Mouse (Mus musculus) kidney, postnatal 0 days (tissue): ENCODE data around the gene B3gnt9. TPM values are rescaled to one million over a fixed set of nuclear protein-coding genes. Genes with fewer than 3 reads are reported as not detected.

Experiments used
- ATAC-seq: fragments of 200-750 bp; cut with Nextera tagmentation; replicated peaks from 2 replicates; pipeline ENCODE4 v1.8.0; 2017; ENCODE audit warnings: low read depth, moderate number of reproducible peaks, moderate TSS enrichment, moderate library complexity; ENCODE audit not compliant: low FRiP score
- DNase-seq: peaks from one replicate; pipeline ENCODE4 v3.0.0-alpha.2; 2016; ENCODE audit warnings: low spot score
- H3K27ac ChIP-seq: fragments of 300-500 bp; sonication (generic); 2 replicates; pipeline ENCODE4 v1.5.1; 2014; ENCODE audit warnings: mild to moderate bottlenecking
- H3K27me3 ChIP-seq: fragments of 300-500 bp; sonication (generic); 2 replicates; pipeline ENCODE4 v1.6.1; 2014; ENCODE audit warnings: low read length, mixed read lengths; ENCODE audit not compliant: insufficient read depth
- H3K36me3 ChIP-seq: fragments of 300-500 bp; sonication (generic); 2 replicates; pipeline ENCODE4 v1.6.1; 2014; ENCODE audit warnings: low read length, mixed read lengths; ENCODE audit not compliant: insufficient read depth
- H3K4me1 ChIP-seq: fragments of 300-500 bp; sonication (generic); replicated peaks from 2 replicates; pipeline ENCODE4 v1.6.1; 2014; ENCODE audit warnings: antibody characterized with exemption, low read length, mixed read lengths; ENCODE audit not compliant: insufficient read depth
- H3K4me2 ChIP-seq: fragments of 300-500 bp; sonication (generic); 2 replicates; pipeline ENCODE4 v1.6.1; 2014; ENCODE audit warnings: mild to moderate bottlenecking, low read length, moderate library complexity, mixed read lengths
- H3K4me3 ChIP-seq: fragments of 300-500 bp; sonication (generic); replicated peaks from 2 replicates; pipeline ENCODE4 v1.5.1; 2014; ENCODE audit warnings: low read depth, low read length
- H3K9ac ChIP-seq: fragments of 300-500 bp; sonication (generic); 2 replicates; pipeline ENCODE4 v1.6.1; 2014; ENCODE audit warnings: low read depth, low read length
- H3K9me3 ChIP-seq: fragments of 300-500 bp; sonication (generic); replicated peaks from 2 replicates; pipeline ENCODE4 v1.6.1; 2016; ENCODE audit warnings: low read length, inconsistent platforms, mixed read lengths
- CTCF ChIP-seq: IDR thresholded peaks from 2 replicates; pipeline ENCODE4 v1.5.1; 2016; ENCODE audit warnings: antibody characterized with exemption, low read depth, mild to moderate bottlenecking, moderate library complexity
- WGBS: fragments of 180-500 bp; shearing (Covaris S2); extraction: QIAGEN DNeasy Blood & Tissue Kit; methylation state at CpG from one replicate; pipeline ENCODE4 v1.1.7; 2014; 5-methylcytosine and 5-hydroxymethylcytosine counted together
- polyA plus RNA-seq: library from polyadenylated mRNA; unstranded; fragments of >200 nt; fragmentation: Nextera tagmentation; extraction: Ambion mirVana; gene quantifications from 2 replicates; pipeline ENCODE4 v1.2.1, GENCODE M21; 2015

The B3gnt9 gene
- polyA plus RNA-seq, 1 experiment from 2014 or later, result 7.5 TPM

DNA sequence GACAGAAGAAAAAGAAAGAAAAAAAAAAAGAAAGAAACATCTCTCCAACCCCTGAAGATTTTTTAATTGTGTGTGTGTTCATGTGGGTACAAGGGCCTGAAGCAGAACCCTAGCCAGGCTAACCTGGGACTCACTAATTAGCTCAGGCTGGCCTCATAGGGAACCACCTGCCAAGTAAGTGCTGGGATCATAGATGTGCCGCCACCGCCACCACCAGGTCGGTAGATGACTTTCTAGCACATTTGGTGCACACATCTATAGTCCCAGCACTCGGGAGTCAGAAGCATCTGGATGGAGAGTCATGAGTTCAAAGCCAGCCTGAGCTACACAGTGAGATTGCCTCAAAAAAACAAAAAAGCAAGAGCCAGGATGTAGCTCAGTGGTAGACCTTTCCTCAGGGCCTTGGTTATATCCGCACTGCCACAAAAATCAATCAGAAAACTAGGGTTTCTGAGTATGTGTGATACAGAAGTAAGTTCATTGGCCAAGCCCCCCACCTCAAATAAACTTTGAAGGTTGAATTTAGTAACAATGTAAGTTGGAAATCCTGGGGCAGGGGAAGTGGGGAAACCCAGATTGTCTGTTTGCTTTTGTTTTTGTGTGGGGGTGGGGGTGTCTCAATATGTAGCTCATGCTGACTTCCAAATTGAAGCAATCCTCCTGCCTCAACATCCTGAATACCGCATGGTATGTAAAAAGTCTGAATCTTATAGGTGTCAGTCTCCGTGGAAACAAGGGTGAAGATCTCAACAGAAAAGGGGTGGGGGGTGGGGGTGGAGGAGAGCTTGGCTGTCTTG, 2.6 kb upstream of the B3gnt9 start:
- H3K4me1 ChIP-seq, result peaks cover 18% of the 10 kb centered on the region; the same call in 1 of the 2 replicates
- H3K36me3 ChIP-seq, result no peaks in the 10 kb centered on the region
- H3K4me3 ChIP-seq, result no peak overlapping the region
- H3K9ac ChIP-seq, result no peak overlapping the region
- TF ChIP-seq CTCF, result no peak
- H3K27me3 ChIP-seq, result 0 out of 2 replicates have a peak, but pooled peaks cover 8% of the 10 kb centered on the region
- H3K27ac ChIP-seq, result no peak overlapping the region
- no peak overlapping the region for H3K4me2 ChIP-seq
- WGBS, result 76% methylated on average over 7 of the region's 7 CpGs
- DNase-seq, result no peak
- no peaks in the 10 kb centered on the region for H3K9me3 ChIP-seq
- no peak for ATAC-seq

- TF ChIP-seq CTCF, result peak; percentile 89
- DNase-seq, result peak; percentile 92
These were observed 594 bp downstream of the B3gnt9 start for GRCm38 (mm10) chr8:105254152-105254965.

GRCm38 (mm10) chr8:105253766-105254151, 1.2 kb downstream of the B3gnt9 start:
- no peak for TF ChIP-seq CTCF
- no peaks in the 10 kb centered on the region for H3K9me3 ChIP-seq
- no peak overlapping the region for H3K27ac ChIP-seq
- no peak overlapping the region for H3K9ac ChIP-seq
- ATAC-seq, result 0 out of 2 replicates have a peak, but pooled peaks have one; percentile 15
- WGBS, result 32% methylated on average over 20 of the region's 20 CpGs
- H3K4me1 ChIP-seq, result 0 out of 2 replicates have a peak, but pooled peaks cover 8% of the 10 kb centered on the region
- H3K4me2 ChIP-seq, result peak overlapping the region; percentile 98
- H3K36me3 ChIP-seq, result peaks cover 32% of the 10 kb centered on the region
- no peak for DNase-seq
- peak overlapping the region; percentile 62 for H3K4me3 ChIP-seq
- 0 out of 2 replicates have a peak, but pooled peaks cover under 1% of the 10 kb centered on the region for H3K27me3 ChIP-seq

More at GRCm38 (mm10) chr8:105254152-105254965, 594 bp downstream of the B3gnt9 start:
- H3K36me3 ChIP-seq, result peaks cover 28% of the 10 kb centered on the region
- H3K27ac ChIP-seq, result peak overlapping the region; percentile 50
- H3K9ac ChIP-seq, result peak overlapping the region; percentile 61
- H3K4me2 ChIP-seq, result peak overlapping the region; percentile 98
- peaks cover 14% of the 10 kb centered on the region; the same call in 1 of the 2 replicates for H3K4me1 ChIP-seq
- WGBS, result under 1% methylated on average over 67 of the region's 74 CpGs
- no peaks in the 10 kb centered on the region for H3K9me3 ChIP-seq
- peak; percentile 78 for ATAC-seq
- peak overlapping the region; percentile 62 for H3K4me3 ChIP-seq
- 0 out of 2 replicates have a peak, but pooled peaks cover 7% of the 10 kb centered on the region for H3K27me3 ChIP-seq

DNA sequence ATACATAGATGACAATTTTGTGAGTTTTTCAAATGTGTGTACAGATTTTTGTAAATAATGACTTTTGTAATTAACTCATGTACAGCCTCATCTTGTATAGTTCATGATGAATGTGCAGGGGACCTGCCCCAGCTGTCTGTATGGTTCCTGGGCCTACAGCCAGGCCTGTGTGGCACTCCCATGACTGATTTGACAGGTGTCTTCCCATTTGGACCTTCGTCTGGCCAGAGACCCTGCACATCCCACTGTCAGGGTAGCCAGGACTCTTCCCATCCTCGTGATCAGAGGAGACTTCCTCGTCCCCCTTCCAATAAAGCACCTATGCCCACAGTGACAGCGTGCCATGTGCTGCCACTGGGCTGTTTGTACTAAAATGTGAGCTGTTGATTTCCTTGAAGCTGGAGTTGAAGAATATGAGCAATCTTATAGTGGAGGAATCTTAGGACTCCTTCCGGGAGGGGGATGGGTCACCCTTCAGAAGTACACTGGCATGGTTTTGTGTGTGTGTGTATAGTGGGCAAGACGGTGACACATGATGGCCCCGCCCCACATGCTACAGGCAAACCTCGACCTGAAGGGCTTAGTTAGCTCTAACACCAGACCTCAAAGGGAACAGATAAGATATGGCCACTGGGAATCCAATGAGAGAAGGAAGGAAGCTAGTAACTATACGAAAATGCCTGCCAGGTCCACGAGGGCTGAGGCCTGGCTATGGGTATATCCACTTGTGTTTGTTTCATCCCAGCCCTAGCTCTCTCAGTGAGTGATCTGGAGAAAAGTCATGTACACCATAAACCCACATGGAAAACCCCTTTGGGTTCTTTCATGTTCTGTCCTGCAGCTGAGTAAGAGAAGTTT, 2.0 kb downstream of the B3gnt9 start:
- TF ChIP-seq CTCF, result no peak

DNA sequence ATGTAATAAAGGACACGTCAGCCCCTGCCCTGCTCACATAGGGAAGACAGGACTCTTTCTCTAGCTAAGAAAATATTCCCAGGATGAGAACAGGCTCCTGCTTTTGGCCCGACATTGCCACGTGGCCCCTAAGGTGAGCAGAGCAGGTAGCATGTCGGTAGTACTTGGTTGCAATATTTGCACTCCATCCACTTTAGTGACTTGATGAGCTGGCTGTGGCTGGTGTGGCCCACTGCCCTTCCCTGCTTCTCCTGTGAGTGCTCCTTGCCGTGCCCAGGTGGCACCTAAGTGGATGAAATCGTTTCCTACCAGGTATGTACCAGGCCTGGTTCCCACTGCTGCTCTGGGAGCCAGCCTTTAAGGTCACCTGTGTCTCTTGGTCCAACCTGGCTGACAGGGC, 3.0 kb downstream of the B3gnt9 start:
- Histone ChIP-seq H3K9me3 (no peaks in the 10 kb centered on the region), H3K36me3 (peaks cover 44% of the 10 kb centered on the region)
- 93% methylated on average over 6 of the region's 6 CpGs for WGBS

More for the DNA sequence above, 2.0 kb downstream of the B3gnt9 start:
- H3K27me3 ChIP-seq, result no peaks in the 10 kb centered on the region
- no peak for ATAC-seq
- H3K4me2 ChIP-seq, result no peak overlapping the region
- H3K27ac ChIP-seq, result no peak overlapping the region
- 89% methylated on average over 10 of the region's 10 CpGs for WGBS
- H3K9ac ChIP-seq, result no peak overlapping the region
- H3K36me3 ChIP-seq, result peaks cover 39% of the 10 kb centered on the region
- no peak for DNase-seq
- H3K4me1 ChIP-seq, result 0 out of 2 replicates have a peak, but pooled peaks cover 6% of the 10 kb centered on the region
- H3K4me3 ChIP-seq, result no peak overlapping the region
- H3K9me3 ChIP-seq, result no peaks in the 10 kb centered on the region

More for the DNA sequence above, 3.0 kb downstream of the B3gnt9 start:
- ATAC-seq, result no peak
- Histone ChIP-seq H3K4me2 (no peak overlapping the region), H3K27ac (no peak overlapping the region), H3K9ac (no peak overlapping the region), H3K27me3 (no peaks in the 10 kb centered on the region), H3K4me3 (no peak overlapping the region), H3K4me1 (0 out of 2 replicates have a peak, but pooled peaks cover 6% of the 10 kb centered on the region)
- no peak for DNase-seq
- no peak for TF ChIP-seq CTCF
